ENCODE assay signal across 30 mouse cellular contexts in genomic region chr3:67884335-67884734, GRCm38 (mm10). TPM values are rescaled to one million over a fixed set of nuclear protein-coding genes. Genes with fewer than 3 reads are reported as not detected.
DNase-seq lines count a peak whose midpoint lies in the region; ATAC-seq and TF ChIP-seq lines count a peak whose summit lies in the region.
"Had no signal": no experiment of that assay in that cellular context is flagged by ENCODE, and none has a peak within 500 bp of the region (broad histone marks: within the 10 kb centered on the region; RNA-seq: fewer than 3 reads in every experiment).

No protein-coding gene starts in this region.

- H3K9ac ChIP-seq in forebrain, embryonic 11.5 days (ENCODE audit: low read length): no peak overlapping the region
- H3K9ac ChIP-seq in forebrain, embryonic 16.5 days (replicated peaks; ENCODE audit: low read depth, low read length): no peak overlapping the region
- no peak overlapping the region for H3K9ac ChIP-seq in hindbrain, embryonic 11.5 days (ENCODE audit: low read depth, low read length)
- H3K9ac ChIP-seq in hindbrain, embryonic 14.5 days: no peak overlapping the region
- H3K9ac ChIP-seq in midbrain, embryonic 12.5 days (replicated peaks): no peak overlapping the region
- H3K9ac ChIP-seq: intestine, embryonic 15.5 days had no signal

- ATAC-seq in forebrain, embryonic 11.5 days (replicated peaks; ENCODE audit: low FRiP score): peak; percentile 77
- no peak for ATAC-seq in forebrain, embryonic 16.5 days
- peak; percentile 69; the same call in 1 of the 2 replicates for ATAC-seq in hindbrain, embryonic 11.5 days (ENCODE audit: low FRiP score)
- no peak for ATAC-seq in hindbrain, embryonic 14.5 days (ENCODE audit: low FRiP score)
- ATAC-seq in midbrain, embryonic 12.5 days (ENCODE audit: low FRiP score, low read depth): 0 out of 2 replicates have a peak, but pooled peaks have one; percentile 38
- ATAC-seq: activated CD4-positive, CD25-positive, alpha-beta regulatory T cell, adult 4 months; hindbrain, embryonic 16.5 days; intestine, embryonic 15.5 days had no signal

- H3K36me3 ChIP-seq in forebrain, embryonic 11.5 days (ENCODE audit: control insufficient read depth, insufficient read depth, low read length): no peaks in the 10 kb centered on the region
- H3K36me3 ChIP-seq in forebrain, embryonic 16.5 days (ENCODE audit: control insufficient read depth, insufficient read depth): no peaks in the 10 kb centered on the region
- H3K36me3 ChIP-seq in hindbrain, embryonic 11.5 days (ENCODE audit: control insufficient read depth, insufficient read depth, low read length): no peaks in the 10 kb centered on the region
- H3K36me3 ChIP-seq in hindbrain, embryonic 14.5 days (replicated peaks; ENCODE audit: control insufficient read depth, insufficient read depth): no peaks in the 10 kb centered on the region
- H3K36me3 ChIP-seq in midbrain, embryonic 12.5 days: no peaks in the 10 kb centered on the region
- H3K36me3 ChIP-seq in midbrain, embryonic 10.5 days: no peaks in the 10 kb centered on the region
- H3K36me3 ChIP-seq: forebrain, embryonic 10.5 days; intestine, embryonic 15.5 days had no signal

- no peak overlapping the region for H3K27ac ChIP-seq in forebrain, embryonic 11.5 days (ENCODE audit: low read depth, low read length)
- no peak overlapping the region for H3K27ac ChIP-seq in forebrain, embryonic 16.5 days (ENCODE audit: low read length)
- H3K27ac ChIP-seq in hindbrain, embryonic 11.5 days (ENCODE audit: low read depth, low read length): no peak overlapping the region
- no peak overlapping the region for H3K27ac ChIP-seq in hindbrain, embryonic 14.5 days
- H3K27ac ChIP-seq in midbrain, embryonic 12.5 days (replicated peaks): no peak overlapping the region
- H3K27ac ChIP-seq in midbrain, embryonic 10.5 days (replicated peaks): no peak overlapping the region
- H3K27ac ChIP-seq: forebrain, embryonic 10.5 days; intestine, embryonic 15.5 days had no signal

- no peak for TF ChIP-seq POLR2A in brain, embryonic 14.5 days (IDR thresholded peaks at IDR 0.05; ENCODE audit: borderline replicate concordance, extremely low read depth, insufficient read depth, insufficient read length, poor library complexity, severe bottlenecking)

- WGBS in forebrain, embryonic 11.5 days: 45% methylated on average over 3 of the region's 3 CpGs
- 28% methylated on average over 3 of the region's 3 CpGs for WGBS in forebrain, embryonic 16.5 days
- WGBS in hindbrain, embryonic 11.5 days: 64% methylated on average over 3 of the region's 3 CpGs
- WGBS in hindbrain, embryonic 14.5 days: 42% methylated on average over 3 of the region's 3 CpGs
- 66% methylated on average over 3 of the region's 3 CpGs for WGBS in midbrain, embryonic 12.5 days
- 78% methylated on average over 3 of the region's 3 CpGs for WGBS in midbrain, embryonic 10.5 days

- H3K4me2 ChIP-seq in forebrain, embryonic 11.5 days (ENCODE audit: low read depth, low read length, severe bottlenecking): no peak overlapping the region
- no peak overlapping the region for H3K4me2 ChIP-seq in forebrain, embryonic 16.5 days (ENCODE audit: low read length)
- H3K4me2 ChIP-seq in hindbrain, embryonic 11.5 days (replicated peaks; ENCODE audit: low read depth, low read length): no peak overlapping the region
- no peak overlapping the region for H3K4me2 ChIP-seq in hindbrain, embryonic 14.5 days (replicated peaks)
- no peak overlapping the region for H3K4me2 ChIP-seq in midbrain, embryonic 12.5 days (replicated peaks)
- H3K4me2 ChIP-seq: heart, embryonic 11.5 days; intestine, embryonic 15.5 days had no signal

- no peaks in the 10 kb centered on the region for H3K9me3 ChIP-seq in forebrain, embryonic 11.5 days (ENCODE audit: control insufficient read depth, low read length)
- no peaks in the 10 kb centered on the region for H3K9me3 ChIP-seq in forebrain, embryonic 16.5 days (ENCODE audit: control insufficient read depth, low read length)
- no peaks in the 10 kb centered on the region for H3K9me3 ChIP-seq in hindbrain, embryonic 11.5 days (ENCODE audit: control insufficient read depth, low read length)
- no peaks in the 10 kb centered on the region for H3K9me3 ChIP-seq in hindbrain, embryonic 14.5 days (ENCODE audit: control insufficient read depth, low read length)
- no peaks in the 10 kb centered on the region for H3K9me3 ChIP-seq in midbrain, embryonic 12.5 days
- no peaks in the 10 kb centered on the region for H3K9me3 ChIP-seq in midbrain, embryonic 10.5 days (replicated peaks)
- H3K9me3 ChIP-seq: forebrain, embryonic 10.5 days; intestine, embryonic 15.5 days had no signal

- no peak overlapping the region for H3K4me3 ChIP-seq in forebrain, embryonic 11.5 days (ENCODE audit: low read depth, low read length)
- H3K4me3 ChIP-seq in forebrain, embryonic 16.5 days (replicated peaks; ENCODE audit: low read length): no peak overlapping the region
- no peak overlapping the region for H3K4me3 ChIP-seq in hindbrain, embryonic 11.5 days (ENCODE audit: low read depth, low read length)
- H3K4me3 ChIP-seq in hindbrain, embryonic 14.5 days (replicated peaks; ENCODE audit: low read length): no peak overlapping the region
- H3K4me3 ChIP-seq in midbrain, embryonic 12.5 days: no peak overlapping the region
- no peak overlapping the region for H3K4me3 ChIP-seq in midbrain, embryonic 10.5 days
- H3K4me3 ChIP-seq: forebrain, embryonic 10.5 days; intestine, embryonic 15.5 days had no signal

- TF ChIP-seq CTCF in brain, embryonic 14.5 days (IDR thresholded peaks at IDR 0.05; ENCODE audit: borderline replicate concordance, extremely low read depth, insufficient read depth, insufficient read length): no peak

- DNase-seq in forebrain, embryonic 11.5 days (ENCODE audit: low spot score): no peak
- DNase-seq in hindbrain, embryonic 11.5 days (ENCODE audit: low spot score): no peak
- no peak for DNase-seq in hindbrain, embryonic 14.5 days (ENCODE audit: low spot score)
- no peak for DNase-seq in midbrain, embryonic 10.5 days (ENCODE audit: low spot score)
- DNase-seq in brain, embryonic 14.5 days (ENCODE audit: low read depth): peak; percentile 36
- DNase-seq in heart, adult 18-20 months: no peak
- DNase-seq: adrenal gland, adult 8-10 months; adrenal gland, postnatal 25 days; cerebellum, adult 18-20 months; cerebellum, adult 9-10 months; cerebellum, postnatal 14 days; gastrocnemius, postnatal 10 days; gastrocnemius, postnatal 36 days had no signal

- 0 out of 2 replicates have a peak, but pooled peaks cover 5% of the 10 kb centered on the region for H3K4me1 ChIP-seq in forebrain, embryonic 11.5 days (replicated peaks; ENCODE audit: control insufficient read depth, insufficient read depth, low read length)
- H3K4me1 ChIP-seq in forebrain, embryonic 16.5 days (replicated peaks; ENCODE audit: control insufficient read depth, insufficient read depth, low read length): no peaks in the 10 kb centered on the region
- no peaks in the 10 kb centered on the region for H3K4me1 ChIP-seq in hindbrain, embryonic 11.5 days (replicated peaks; ENCODE audit: control insufficient read depth, insufficient read depth, low read length)
- no peaks in the 10 kb centered on the region for H3K4me1 ChIP-seq in hindbrain, embryonic 14.5 days (replicated peaks; ENCODE audit: control insufficient read depth, insufficient read depth, low read length)
- peaks cover 2% of the 10 kb centered on the region; the same call in 1 of the 2 replicates for H3K4me1 ChIP-seq in midbrain, embryonic 12.5 days
- peaks cover 4% of the 10 kb centered on the region; the same call in 1 of the 2 replicates for H3K4me1 ChIP-seq in midbrain, embryonic 10.5 days
- H3K4me1 ChIP-seq: intestine, embryonic 15.5 days had no signal

- H3K27me3 ChIP-seq in forebrain, embryonic 11.5 days (ENCODE audit: control insufficient read depth, insufficient read depth, low read length): no peaks in the 10 kb centered on the region
- H3K27me3 ChIP-seq in forebrain, embryonic 16.5 days (replicated peaks; ENCODE audit: control insufficient read depth, insufficient read depth, low read length): no peaks in the 10 kb centered on the region
- H3K27me3 ChIP-seq in hindbrain, embryonic 11.5 days (ENCODE audit: control insufficient read depth, insufficient read depth, low read length): no peaks in the 10 kb centered on the region
- H3K27me3 ChIP-seq in hindbrain, embryonic 14.5 days (ENCODE audit: control insufficient read depth, insufficient read depth, low read length): no peaks in the 10 kb centered on the region
- H3K27me3 ChIP-seq in midbrain, embryonic 12.5 days: no peaks in the 10 kb centered on the region
- H3K27me3 ChIP-seq in midbrain, embryonic 10.5 days (ENCODE audit: low read depth, poor library complexity, severe bottlenecking): no peaks in the 10 kb centered on the region
- H3K27me3 ChIP-seq: intestine, embryonic 15.5 days had no signal

RNA-seq across cellular contexts. Expression of gene Iqcj, which starts 7.7 kb away (rescaled TPM):
- polyA plus RNA-seq in forebrain, embryonic 11.5 days (2014; fragmentation: Nextera tagmentation; extraction: Ambion mirVana): 0.53 TPM in 1 of 2 replicates, not detected in the other
- 0.68 and 1.5 TPM in 2 replicates for polyA plus RNA-seq in forebrain, embryonic 16.5 days (2015; fragmentation: Nextera tagmentation; extraction: Ambion mirVana)
- not detected in 2 replicates for polyA plus RNA-seq in hindbrain, embryonic 11.5 days (2014; fragmentation: Nextera tagmentation; extraction: Ambion mirVana)
- polyA plus RNA-seq in hindbrain, embryonic 14.5 days (2014; fragmentation: Nextera tagmentation; extraction: Ambion mirVana): 0.47 and 0.72 TPM in 2 replicates
- 0.97 and 2.0 TPM in 2 replicates for polyA plus RNA-seq in midbrain, embryonic 12.5 days (2016; fragmentation: Nextera tagmentation; extraction: Ambion mirVana)
- 0.20 and 0.52 TPM in 2 replicates for polyA plus RNA-seq in midbrain, embryonic 10.5 days (2016; fragmentation: Nextera tagmentation; extraction: Ambion mirVana)
- polyA plus RNA-seq in brain, embryonic 14.5 days (2012; rRNA removed): 0.38 and 0.77 TPM in 2 replicates
- total RNA-seq in heart, adult 18-20 months (2021): not detected
- total RNA-seq: adrenal gland, adult 8-10 months; adrenal gland, postnatal 25 days; ES-E14; gastrocnemius, adult 18-20 months; gastrocnemius, postnatal 10 days; gastrocnemius, postnatal 36 days; granulocyte monocyte progenitor cell, adult 5-6 weeks; heart, adult 8-10 months; heart, postnatal 25 days; hematopoietic stem cell, adult 5-6 weeks had no signal
- polyA plus RNA-seq: activated CD4-positive, CD25-positive, alpha-beta regulatory T cell, adult 4 months; embryonic facial prominence, embryonic 11.5 days; embryonic facial prominence, embryonic 14.5 days; heart, embryonic 11.5 days; heart, embryonic 14.5 days; heart, postnatal 0 days; intestine, embryonic 15.5 days had no signal

RNA-seq across cellular contexts. Expression of gene Iqschfp, which starts 7.7 kb away (rescaled TPM):
- polyA plus RNA-seq in forebrain, embryonic 11.5 days (2014; fragmentation: Nextera tagmentation; extraction: Ambion mirVana): 1.0 and 1.3 TPM in 2 replicates
- polyA plus RNA-seq in forebrain, embryonic 16.5 days (2015; fragmentation: Nextera tagmentation; extraction: Ambion mirVana): 4.6 and 5.3 TPM in 2 replicates
- 0.39 TPM in 1 of 2 replicates, not detected in the other for polyA plus RNA-seq in hindbrain, embryonic 11.5 days (2014; fragmentation: Nextera tagmentation; extraction: Ambion mirVana)
- polyA plus RNA-seq in hindbrain, embryonic 14.5 days (2014; fragmentation: Nextera tagmentation; extraction: Ambion mirVana): 7.5 and 8.3 TPM in 2 replicates
- 2.9 and 6.1 TPM in 2 replicates for polyA plus RNA-seq in midbrain, embryonic 12.5 days (2016; fragmentation: Nextera tagmentation; extraction: Ambion mirVana)
- 0.12 and 1.2 TPM in 2 replicates for polyA plus RNA-seq in midbrain, embryonic 10.5 days (2016; fragmentation: Nextera tagmentation; extraction: Ambion mirVana)
- 5.4 and 7.6 TPM in 2 replicates for polyA plus RNA-seq in brain, embryonic 14.5 days (2012; rRNA removed)
- not detected for total RNA-seq in heart, adult 18-20 months (2021)
- total RNA-seq: adrenal gland, adult 8-10 months; adrenal gland, postnatal 25 days; ES-E14; gastrocnemius, adult 18-20 months; gastrocnemius, postnatal 10 days; gastrocnemius, postnatal 36 days; granulocyte monocyte progenitor cell, adult 5-6 weeks; heart, adult 8-10 months; hematopoietic stem cell, adult 5-6 weeks had no signal
- polyA plus RNA-seq: activated CD4-positive, CD25-positive, alpha-beta regulatory T cell, adult 4 months; heart, embryonic 14.5 days; heart, postnatal 0 days; intestine, embryonic 15.5 days had no signal

Comparison
In these comparisons a context has a peak if more than half of its experiments do, and no peak if none do; other contexts are left out.
1. ATAC-seq: peak in forebrain, embryonic 11.5 days (single experiment), hindbrain, embryonic 11.5 days (single experiment) and midbrain, embryonic 12.5 days (single experiment); none in forebrain, embryonic 16.5 days (single experiment) and hindbrain, embryonic 14.5 days (single experiment).